Mouse (Mus musculus): ENCODE results near the gene Ap3b2. TPM values are rescaled to one million over a fixed set of nuclear protein-coding genes. Genes with fewer than 3 reads are reported as not detected.

The Ap3b2 gene
- 0.33 and 0.54 TPM in 2 replicates for polyA plus RNA-seq (2012; rRNA removed)
- polyA plus RNA-seq (2014; fragmentation: Nextera tagmentation; extraction: Ambion mirVana): 0.23 TPM in 1 of 2 replicates, not detected in the other

DNA sequence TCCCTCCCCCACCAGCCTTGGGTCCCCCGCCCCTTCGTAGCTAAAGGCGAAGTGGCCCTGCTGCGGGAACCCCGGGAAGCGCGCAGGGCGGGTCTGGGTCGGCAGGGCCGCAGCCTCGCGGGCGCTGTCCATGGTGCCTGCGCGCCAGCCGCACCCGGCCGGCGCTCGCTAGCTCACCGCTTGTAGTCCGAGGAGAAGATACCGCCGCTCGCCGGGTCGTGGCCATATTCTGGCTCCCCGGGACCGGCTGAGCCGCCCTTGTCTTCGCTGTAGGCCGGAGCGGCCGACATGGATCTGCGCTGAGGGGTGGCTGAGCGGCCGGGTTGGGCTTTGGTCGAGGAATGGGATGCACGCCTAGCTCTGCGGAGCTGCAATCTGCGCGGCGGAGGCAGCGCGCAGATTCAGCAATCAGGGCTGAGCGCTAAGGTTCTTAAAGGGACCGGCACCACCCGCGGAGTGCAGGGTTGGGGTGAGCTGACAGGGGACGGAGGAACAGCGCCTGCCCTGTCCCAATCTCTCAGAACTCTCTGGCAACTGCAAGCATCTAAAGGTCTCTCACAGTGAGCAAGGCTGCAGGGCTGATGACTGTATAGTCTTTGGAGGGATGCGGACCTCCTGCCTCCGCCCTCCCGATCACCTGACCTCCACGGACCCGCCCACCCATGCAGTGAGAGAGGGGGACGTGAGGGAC lies at the start of gene Ap3b2:
Gene Ap3b2 (minus strand): TSS at position 595 of the 691 bp plus-strand sequence.
- peak; percentile 62 for ATAC-seq (ENCODE audit: low FRiP score, low read depth)
- H3K27ac ChIP-seq (replicated peaks; ENCODE audit: low read depth, low read length): no peak within 1 kb of the TSS

DNA sequence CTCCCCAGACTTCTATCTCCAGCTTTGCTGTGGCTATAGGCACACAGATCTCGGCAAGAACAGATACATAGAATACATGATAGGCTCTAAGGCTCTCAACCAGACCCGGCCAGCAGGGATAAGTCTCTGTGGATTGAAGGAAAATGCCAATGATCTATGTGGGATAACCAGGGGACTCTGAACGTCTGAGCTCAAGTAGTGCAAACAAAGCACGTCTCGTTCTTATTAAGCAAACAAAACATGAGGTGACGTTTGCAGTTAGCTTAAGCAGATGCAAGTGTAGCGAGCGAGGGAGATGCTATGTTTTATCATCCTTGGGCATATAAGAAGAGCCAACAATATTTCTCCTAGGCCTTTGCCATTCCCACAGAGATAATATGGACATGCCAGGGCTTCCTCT lies 49.2 kb upstream of the Ap3b2 start:
- Histone ChIP-seq H3K4me1 (ENCODE audit: control insufficient read depth, insufficient read depth, low read length) (no peaks in the 10 kb centered on the region), H3K4me3 (replicated peaks; ENCODE audit: low read length) (no peak overlapping the region), H3K27me3 (ENCODE audit: control insufficient read depth, insufficient read depth, low read length) (no peaks in the 10 kb centered on the region), H3K27ac (replicated peaks; ENCODE audit: low read depth, low read length) (no peak overlapping the region), H3K9ac (ENCODE audit: low read depth, low read length, severe bottlenecking) (no peak overlapping the region), H3K4me2 (replicated peaks; ENCODE audit: low read depth, low read length, severe bottlenecking) (no peak overlapping the region), H3K9me3 (ENCODE audit: control insufficient read depth, low read length) (no peaks in the 10 kb centered on the region), H3K36me3 (ENCODE audit: control insufficient read depth, insufficient read depth, low read length) (no peaks in the 10 kb centered on the region)
- no peak for ATAC-seq (ENCODE audit: low FRiP score, low read depth)
- DNase-seq (ENCODE audit: low spot score): no peak
- WGBS: 88% methylated on average over 8 of the region's 8 CpGs
- no peak for TF ChIP-seq POLR2A (IDR thresholded peaks at IDR 0.05; ENCODE audit: borderline replicate concordance, extremely low read depth, insufficient read depth, insufficient read length)

More for the DNA sequence above, at the start of gene Ap3b2:
- no peak for TF ChIP-seq POLR2A (IDR thresholded peaks at IDR 0.05; ENCODE audit: borderline replicate concordance, extremely low read depth, insufficient read depth, insufficient read length)
- WGBS: 0% methylated on average over 41 of the region's 57 CpGs
- H3K9ac ChIP-seq (ENCODE audit: low read depth, low read length, severe bottlenecking): no peak within 1 kb of the TSS
- no peaks in the 10 kb centered on the region for H3K9me3 ChIP-seq (ENCODE audit: control insufficient read depth, low read length)
- no peaks in the 10 kb centered on the region for H3K36me3 ChIP-seq (ENCODE audit: control insufficient read depth, insufficient read depth, low read length)
- H3K4me1 ChIP-seq (ENCODE audit: control insufficient read depth, insufficient read depth, low read length): 0 out of 2 replicates have a peak, but pooled peaks cover 6% of the 10 kb centered on the region
- H3K4me3 ChIP-seq (replicated peaks; ENCODE audit: low read length): peak within 1 kb of the TSS; percentile 46
- H3K4me2 ChIP-seq (replicated peaks; ENCODE audit: low read depth, low read length, severe bottlenecking): peak within 1 kb of the TSS; percentile 85
- peaks cover 24% of the 10 kb centered on the region for H3K27me3 ChIP-seq (ENCODE audit: control insufficient read depth, insufficient read depth, low read length)
- DNase-seq (ENCODE audit: low spot score): peak; percentile 80

DNA sequence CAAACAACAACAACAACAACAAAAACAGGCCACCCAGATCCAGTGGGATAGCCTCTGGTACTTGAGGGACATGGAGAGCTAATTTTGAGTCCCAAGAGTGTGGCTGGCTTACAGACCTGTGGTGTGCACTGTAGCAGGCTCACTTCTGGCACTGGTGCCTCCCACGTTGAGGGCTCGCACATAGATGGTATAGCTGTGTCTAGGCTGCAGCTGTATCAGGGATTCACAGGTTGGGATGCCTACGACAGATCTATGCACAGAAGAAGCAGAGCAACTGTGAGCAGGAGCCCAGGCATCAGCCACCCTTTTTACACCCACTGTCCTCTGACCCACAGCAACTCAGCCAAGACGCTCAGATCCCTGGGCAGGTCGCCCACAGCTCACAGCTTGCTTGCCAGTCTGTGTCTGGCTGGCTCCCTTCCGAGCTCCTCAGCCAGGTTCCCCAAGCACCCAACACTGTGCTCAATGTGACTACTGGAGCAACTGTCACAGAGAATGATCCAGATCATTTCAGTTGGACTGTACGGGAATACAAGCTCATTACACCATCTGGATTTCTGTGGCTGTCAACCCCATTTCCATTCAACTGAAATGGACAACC lies 48.3 kb upstream of the Ap3b2 start:
- Histone ChIP-seq H3K4me2 (replicated peaks; ENCODE audit: low read depth, low read length, severe bottlenecking) (no peak overlapping the region), H3K9me3 (ENCODE audit: control insufficient read depth, low read length) (no peaks in the 10 kb centered on the region), H3K36me3 (ENCODE audit: control insufficient read depth, insufficient read depth, low read length) (no peaks in the 10 kb centered on the region), H3K9ac (ENCODE audit: low read depth, low read length, severe bottlenecking) (no peak overlapping the region), H3K4me3 (replicated peaks; ENCODE audit: low read length) (no peak overlapping the region), H3K27me3 (ENCODE audit: control insufficient read depth, insufficient read depth, low read length) (no peaks in the 10 kb centered on the region), H3K4me1 (ENCODE audit: control insufficient read depth, insufficient read depth, low read length) (no peaks in the 10 kb centered on the region), H3K27ac (replicated peaks; ENCODE audit: low read depth, low read length) (no peak overlapping the region)
- no peak for TF ChIP-seq POLR2A (IDR thresholded peaks at IDR 0.05; ENCODE audit: borderline replicate concordance, extremely low read depth, insufficient read depth, insufficient read length)
- ATAC-seq (ENCODE audit: low FRiP score, low read depth): no peak
- 92% methylated on average over 7 of the region's 7 CpGs for WGBS
- DNase-seq (ENCODE audit: low spot score): no peak

- H3K4me2 ChIP-seq (replicated peaks; ENCODE audit: low read depth, low read length, severe bottlenecking): no peak overlapping the region
- DNase-seq (ENCODE audit: low spot score) (no peak), ATAC-seq (ENCODE audit: low FRiP score, low read depth) (no peak)
- H3K27me3 ChIP-seq (ENCODE audit: control insufficient read depth, insufficient read depth, low read length): no peaks in the 10 kb centered on the region
- WGBS: 79% methylated on average over 1 of the region's 1 CpGs
- H3K9me3 ChIP-seq (ENCODE audit: control insufficient read depth, low read length): no peaks in the 10 kb centered on the region
- no peak overlapping the region for H3K27ac ChIP-seq (replicated peaks; ENCODE audit: low read depth, low read length)
- no peak for TF ChIP-seq POLR2A (IDR thresholded peaks at IDR 0.05; ENCODE audit: borderline replicate concordance, extremely low read depth, insufficient read depth, insufficient read length)
- no peak overlapping the region for H3K4me3 ChIP-seq (replicated peaks; ENCODE audit: low read length)
- no peaks in the 10 kb centered on the region for H3K36me3 ChIP-seq (ENCODE audit: control insufficient read depth, insufficient read depth, low read length)
- no peak overlapping the region for H3K9ac ChIP-seq (ENCODE audit: low read depth, low read length, severe bottlenecking)
- H3K4me1 ChIP-seq (ENCODE audit: control insufficient read depth, insufficient read depth, low read length): no peaks in the 10 kb centered on the region
Observed at GRCm38 (mm10) chr7:81540999-81541398, 47.3 kb upstream of the Ap3b2 start.

DNA sequence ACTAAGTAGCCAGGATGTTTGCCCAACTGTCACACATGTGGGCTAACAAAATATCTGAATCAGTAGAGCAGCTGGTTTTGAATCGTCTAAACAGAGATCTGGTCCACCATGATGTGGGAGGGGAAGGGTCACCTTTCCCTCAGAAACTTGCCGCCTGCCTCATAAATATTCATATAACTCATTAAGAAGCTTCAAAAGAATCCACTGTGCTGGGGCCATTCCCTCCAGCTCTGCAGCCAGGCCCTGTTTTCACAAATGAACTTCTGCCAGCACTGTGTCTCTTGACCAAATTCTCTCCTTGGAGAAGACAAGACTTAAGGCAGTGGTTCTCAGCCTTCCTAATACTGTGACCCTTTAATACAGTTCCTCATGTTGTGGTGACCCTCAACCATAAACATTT lies 45.8 kb upstream of the Ap3b2 start:
- 23% methylated on average over 2 of the region's 2 CpGs for WGBS
- no peak overlapping the region for H3K4me2 ChIP-seq (replicated peaks; ENCODE audit: low read depth, low read length, severe bottlenecking)
- peaks cover 14% of the 10 kb centered on the region for H3K36me3 ChIP-seq (ENCODE audit: control insufficient read depth, insufficient read depth, low read length)
- H3K9me3 ChIP-seq (ENCODE audit: control insufficient read depth, low read length): no peaks in the 10 kb centered on the region
- ATAC-seq (ENCODE audit: low FRiP score, low read depth) (no peak), DNase-seq (ENCODE audit: low spot score) (no peak)
- no peak for TF ChIP-seq POLR2A (IDR thresholded peaks at IDR 0.05; ENCODE audit: borderline replicate concordance, extremely low read depth, insufficient read depth, insufficient read length)
- no peaks in the 10 kb centered on the region for H3K27me3 ChIP-seq (ENCODE audit: control insufficient read depth, insufficient read depth, low read length)
- H3K4me3 ChIP-seq (replicated peaks; ENCODE audit: low read length): no peak overlapping the region
- no peak overlapping the region for H3K9ac ChIP-seq (ENCODE audit: low read depth, low read length, severe bottlenecking)
- H3K4me1 ChIP-seq (ENCODE audit: control insufficient read depth, insufficient read depth, low read length): no peaks in the 10 kb centered on the region
- no peak overlapping the region for H3K27ac ChIP-seq (replicated peaks; ENCODE audit: low read depth, low read length)
